20 mouse cellular contexts compared by ENCODE assay signal in genomic region chr15:97738923-97739322, GRCm38 (mm10). TPM values are rescaled to one million over a fixed set of nuclear protein-coding genes. Genes with fewer than 3 reads are reported as not detected.
DNase-seq lines count a peak whose midpoint lies in the region; ATAC-seq and TF ChIP-seq lines count a peak whose summit lies in the region.
"Had no signal": no experiment of that assay in that cellular context is flagged by ENCODE, and none has a peak within 500 bp of the region (broad histone marks: within the 10 kb centered on the region; RNA-seq: fewer than 3 reads in every experiment).

No protein-coding gene starts in this region.

- H3K27ac ChIP-seq in liver, embryonic 12.5 days: no peak overlapping the region
- H3K27ac ChIP-seq in liver, embryonic 16.5 days (ENCODE audit: low read length): no peak overlapping the region
- H3K27ac ChIP-seq in hindbrain, postnatal 0 days: no peak overlapping the region
- H3K27ac ChIP-seq: embryonic facial prominence, embryonic 10.5 days; heart, adult 2 months; heart, embryonic 13.5 days had no signal

- no peak overlapping the region for H3K4me2 ChIP-seq in liver, embryonic 12.5 days
- no peak overlapping the region for H3K4me2 ChIP-seq in liver, embryonic 16.5 days (ENCODE audit: low read depth, low read length)
- no peak overlapping the region for H3K4me2 ChIP-seq in hindbrain, postnatal 0 days (ENCODE audit: low read depth, low read length)
- H3K4me2 ChIP-seq: heart, embryonic 13.5 days had no signal

- no peak for DNase-seq in hindbrain, postnatal 0 days (ENCODE audit: low spot score)
- DNase-seq in adrenal gland, adult 18-20 months (ENCODE audit: low spot score in 2 of 2): no peak
- no peak for DNase-seq in heart, adult 9 months (ENCODE audit: low spot score in 2 of 2)
- DNase-seq: adrenal gland, postnatal 25 days; cerebellum, adult 18-20 months; cerebellum, adult 9-11 months; cerebellum, postnatal 36 days; gastrocnemius, postnatal 14 days; heart, adult 2 months; heart, postnatal 36 days had no signal

- TF ChIP-seq CTCF in hindbrain, postnatal 0 days (IDR thresholded peaks at IDR 0.05; ENCODE audit: low read depth): no peak

- no peaks in the 10 kb centered on the region for H3K9me3 ChIP-seq in liver, embryonic 12.5 days (replicated peaks)
- no peaks in the 10 kb centered on the region for H3K9me3 ChIP-seq in liver, embryonic 16.5 days (replicated peaks; ENCODE audit: control insufficient read depth, low read length)
- H3K9me3 ChIP-seq in hindbrain, postnatal 0 days (ENCODE audit: low read length): no peaks in the 10 kb centered on the region
- H3K9me3 ChIP-seq: embryonic facial prominence, embryonic 10.5 days; heart, embryonic 13.5 days had no signal

- H3K9ac ChIP-seq in liver, embryonic 12.5 days: no peak overlapping the region
- no peak overlapping the region for H3K9ac ChIP-seq in liver, embryonic 16.5 days (ENCODE audit: low read depth, low read length)
- H3K9ac ChIP-seq in hindbrain, postnatal 0 days (replicated peaks; ENCODE audit: low read length): no peak overlapping the region
- H3K9ac ChIP-seq: heart, embryonic 13.5 days had no signal

- no peaks in the 10 kb centered on the region for H3K36me3 ChIP-seq in liver, embryonic 12.5 days
- no peaks in the 10 kb centered on the region for H3K36me3 ChIP-seq in liver, embryonic 16.5 days (ENCODE audit: control insufficient read depth, insufficient read depth)
- H3K36me3 ChIP-seq in hindbrain, postnatal 0 days (ENCODE audit: insufficient read depth, low read length): no peaks in the 10 kb centered on the region
- H3K36me3 ChIP-seq: embryonic facial prominence, embryonic 10.5 days had no signal

- ATAC-seq in erythroid progenitor cell, adult 5-6 weeks (replicated peaks; ENCODE audit: low FRiP score, poor library complexity, severe bottlenecking): peak; percentile 57; the same call in 1 of the 2 replicates
- peak; percentile 87 for ATAC-seq in liver, embryonic 12.5 days
- peak; percentile 87 for ATAC-seq in liver, embryonic 16.5 days (ENCODE audit: low read depth)
- no peak for ATAC-seq in hindbrain, postnatal 0 days
- ATAC-seq in monocyte, adult 5-6 weeks (replicated peaks; ENCODE audit: insufficient number of reproducible peaks, low FRiP score, low TSS enrichment, poor library complexity, severe bottlenecking): no peak
- ATAC-seq: forebrain, embryonic 16.5 days; hindbrain, embryonic 16.5 days had no signal

- H3K4me3 ChIP-seq in liver, embryonic 12.5 days: no peak overlapping the region
- no peak overlapping the region for H3K4me3 ChIP-seq in liver, embryonic 16.5 days (ENCODE audit: low read depth, low read length)
- no peak overlapping the region for H3K4me3 ChIP-seq in hindbrain, postnatal 0 days (ENCODE audit: low read length)
- H3K4me3 ChIP-seq: embryonic facial prominence, embryonic 10.5 days; heart, adult 2 months; heart, embryonic 13.5 days had no signal

- no peaks in the 10 kb centered on the region for H3K27me3 ChIP-seq in liver, embryonic 12.5 days (replicated peaks)
- H3K27me3 ChIP-seq in liver, embryonic 16.5 days (ENCODE audit: control insufficient read depth, insufficient read depth, low read depth, low read length): no peaks in the 10 kb centered on the region
- no peaks in the 10 kb centered on the region for H3K27me3 ChIP-seq in hindbrain, postnatal 0 days (ENCODE audit: insufficient read depth, low read length)
- H3K27me3 ChIP-seq: heart, embryonic 13.5 days had no signal

- H3K4me1 ChIP-seq in liver, embryonic 12.5 days: peaks cover 28% of the 10 kb centered on the region
- H3K4me1 ChIP-seq in liver, embryonic 16.5 days (ENCODE audit: control insufficient read depth, low read depth, low read length): peaks cover 10% of the 10 kb centered on the region
- no peaks in the 10 kb centered on the region for H3K4me1 ChIP-seq in hindbrain, postnatal 0 days (ENCODE audit: insufficient read depth, low read length)

- 54% methylated on average over 7 of the region's 7 CpGs for WGBS in liver, embryonic 12.5 days (ENCODE audit: insufficient replicate concordance)
- WGBS in liver, embryonic 16.5 days (ENCODE audit: insufficient replicate concordance): 47% methylated on average over 7 of the region's 7 CpGs
- WGBS in hindbrain, postnatal 0 days: 92% methylated on average over 7 of the region's 7 CpGs

RNA-seq across cellular contexts. Expression of gene Endou, which starts 7.8 kb away (rescaled TPM):
- total RNA-seq in erythroid progenitor cell, adult 5-6 weeks (2015; ENCODE audit: low replicate concordance): 3.8 TPM in 1 of 2 replicates, not detected in the other
- not detected in 2 replicates for total RNA-seq in erythroid progenitor cell, adult 5-6 weeks (2017; ENCODE audit: low replicate concordance)
- polyA plus RNA-seq in liver, embryonic 12.5 days (2016; fragmentation: Nextera tagmentation; extraction: Ambion mirVana): not detected in 2 replicates
- 0.06 and 0.21 TPM in 2 replicates for polyA plus RNA-seq in liver, embryonic 16.5 days (2015; fragmentation: Nextera tagmentation; extraction: Ambion mirVana)
- total RNA-seq in hindbrain, postnatal 0 days (2014; rRNA removed): 0.10 TPM in 1 of 2 replicates, not detected in the other
- 0.44 and 0.49 TPM in 2 replicates for polyA plus RNA-seq in hindbrain, postnatal 0 days (2015; fragmentation: Nextera tagmentation; extraction: Ambion mirVana)
- total RNA-seq in adrenal gland, adult 18-20 months (2021): 1 to 10 TPM in 1 of 2 experiments, under 1 TPM in 1; 0.30 to 1.2 TPM
- total RNA-seq in monocyte, adult 5-6 weeks (2017): 0.32 to 1.6 TPM in 2 of 3 replicates, not detected in the other
- polyA plus RNA-seq: forebrain, embryonic 11.5 days; intestine, embryonic 14.5 days had no signal

RNA-seq across cellular contexts. Expression of gene Rapgef3, which starts 28.8 kb away (rescaled TPM):
- not detected in 2 replicates for total RNA-seq in erythroid progenitor cell, adult 5-6 weeks (2015; ENCODE audit: low replicate concordance)
- 3.9 TPM in 1 of 2 replicates, not detected in the other for total RNA-seq in erythroid progenitor cell, adult 5-6 weeks (2017; ENCODE audit: low replicate concordance)
- polyA plus RNA-seq in liver, embryonic 12.5 days (2016; fragmentation: Nextera tagmentation; extraction: Ambion mirVana): 3.5 and 3.9 TPM in 2 replicates
- polyA plus RNA-seq in liver, embryonic 16.5 days (2015; fragmentation: Nextera tagmentation; extraction: Ambion mirVana): 1.6 and 2.1 TPM in 2 replicates
- total RNA-seq in hindbrain, postnatal 0 days (2014; rRNA removed): 26.4 and 41.9 TPM in 2 replicates
- polyA plus RNA-seq in hindbrain, postnatal 0 days (2015; fragmentation: Nextera tagmentation; extraction: Ambion mirVana): 10.3 and 12.2 TPM in 2 replicates
- total RNA-seq in adrenal gland, adult 18-20 months (2021): 10 to 100 TPM; 13.2 to 25.2 TPM
- 0.19 to 5.1 TPM (median 1.8 TPM) in 3 replicates for total RNA-seq in monocyte, adult 5-6 weeks (2017)

RNA-seq across cellular contexts. Expression of gene Rpap3, which starts 33.3 kb away (rescaled TPM):
- total RNA-seq in erythroid progenitor cell, adult 5-6 weeks (2015; ENCODE audit: low replicate concordance): 4.2 and 5.0 TPM in 2 replicates
- total RNA-seq in erythroid progenitor cell, adult 5-6 weeks (2017; ENCODE audit: low replicate concordance): 6.4 and 6.6 TPM in 2 replicates
- polyA plus RNA-seq in liver, embryonic 12.5 days (2016; fragmentation: Nextera tagmentation; extraction: Ambion mirVana): 19.5 and 20.0 TPM in 2 replicates
- 6.8 and 7.2 TPM in 2 replicates for polyA plus RNA-seq in liver, embryonic 16.5 days (2015; fragmentation: Nextera tagmentation; extraction: Ambion mirVana)
- 14.1 and 19.2 TPM in 2 replicates for total RNA-seq in hindbrain, postnatal 0 days (2014; rRNA removed)
- polyA plus RNA-seq in hindbrain, postnatal 0 days (2015; fragmentation: Nextera tagmentation; extraction: Ambion mirVana): 38.1 and 41.6 TPM in 2 replicates
- 10 to 100 TPM; 14.7 to 16.2 TPM for total RNA-seq in adrenal gland, adult 18-20 months (2021)
- 7.9 to 17.5 TPM (median 14.1 TPM) in 3 replicates for total RNA-seq in monocyte, adult 5-6 weeks (2017)

RNA-seq across cellular contexts. Expression of gene Slc48a1, which starts 39.4 kb away (rescaled TPM):
- total RNA-seq in erythroid progenitor cell, adult 5-6 weeks (2015; ENCODE audit: low replicate concordance): 122 and 124 TPM in 2 replicates
- 74.2 and 96.2 TPM in 2 replicates for total RNA-seq in erythroid progenitor cell, adult 5-6 weeks (2017; ENCODE audit: low replicate concordance)
- 83.8 and 88.7 TPM in 2 replicates for polyA plus RNA-seq in liver, embryonic 12.5 days (2016; fragmentation: Nextera tagmentation; extraction: Ambion mirVana)
- polyA plus RNA-seq in liver, embryonic 16.5 days (2015; fragmentation: Nextera tagmentation; extraction: Ambion mirVana): 98.9 and 103 TPM in 2 replicates
- total RNA-seq in hindbrain, postnatal 0 days (2014; rRNA removed): 84.4 and 89.3 TPM in 2 replicates
- 140 and 152 TPM in 2 replicates for polyA plus RNA-seq in hindbrain, postnatal 0 days (2015; fragmentation: Nextera tagmentation; extraction: Ambion mirVana)
- total RNA-seq in adrenal gland, adult 18-20 months (2021): 100 to 1,000 TPM; 114 to 139 TPM
- total RNA-seq in monocyte, adult 5-6 weeks (2017): 20.0 to 22.8 TPM (median 22.4 TPM) in 3 replicates

Comparison
In these comparisons a context has a peak if more than half of its experiments do, and no peak if none do; other contexts are left out.
1. ATAC-seq: peak in erythroid progenitor cell, adult 5-6 weeks (single experiment), liver, embryonic 12.5 days (single experiment) and liver, embryonic 16.5 days (single experiment); none in hindbrain, postnatal 0 days (single experiment) and monocyte, adult 5-6 weeks (single experiment).